Mouse (Mus musculus) hindbrain, embryonic 14.5 days (tissue): ENCODE data around the gene Otud1. TPM values are rescaled to one million over a fixed set of nuclear protein-coding genes. Genes with fewer than 3 reads are reported as not detected.

ENCODE experiments used
- ATAC-seq: fragments of 200-750 bp; cut with Nextera tagmentation; 2 replicates; pipeline ENCODE4 v1.8.0; 2017; ENCODE audit warnings: moderate number of reproducible peaks, mild to moderate bottlenecking, moderate TSS enrichment, moderate library complexity; ENCODE audit not compliant: low FRiP score
- DNase-seq: peaks from one replicate; pipeline ENCODE4 v3.0.0-alpha.2; 2015; ENCODE audit warnings: low spot score
- H3K27ac ChIP-seq: fragments of 300-500 bp; sonication (generic); 2 replicates; pipeline ENCODE4 v1.5.1; 2014; ENCODE audit warnings: mild to moderate bottlenecking, moderate library complexity
- H3K27me3 ChIP-seq: fragments of 300-500 bp; sonication (generic); 2 replicates; pipeline ENCODE4 v1.6.1; 2014; ENCODE audit warnings: mild to moderate bottlenecking, low read length, mixed read lengths; ENCODE audit not compliant: control insufficient read depth, insufficient read depth
- H3K36me3 ChIP-seq: fragments of 300-500 bp; sonication (generic); replicated peaks from 2 replicates; pipeline ENCODE4 v1.6.1; 2014; ENCODE audit not compliant: control insufficient read depth, insufficient read depth
- H3K4me1 ChIP-seq: fragments of 300-500 bp; sonication (generic); replicated peaks from 2 replicates; pipeline ENCODE4 v1.6.1; 2014; ENCODE audit warnings: antibody characterized with exemption, low read length, mixed read lengths; ENCODE audit not compliant: control insufficient read depth, insufficient read depth
- H3K4me2 ChIP-seq: fragments of 300-500 bp; sonication (generic); replicated peaks from 2 replicates; pipeline ENCODE4 v1.6.1; 2014; ENCODE audit warnings: mild to moderate bottlenecking, moderate library complexity
- H3K4me3 ChIP-seq: fragments of 300-500 bp; sonication (generic); replicated peaks from 2 replicates; pipeline ENCODE4 v1.5.1; 2014; ENCODE audit warnings: mild to moderate bottlenecking, low read length
- H3K9ac ChIP-seq: fragments of 300-500 bp; sonication (generic); 2 replicates; pipeline ENCODE4 v1.6.1; 2014
- H3K9me3 ChIP-seq: fragments of 300-500 bp; sonication (generic); 2 replicates; pipeline ENCODE4 v1.6.1; 2016; ENCODE audit warnings: low read length; ENCODE audit not compliant: control insufficient read depth
- WGBS: fragments of 180-500 bp; shearing (Covaris S2); extraction: QIAGEN DNeasy Blood & Tissue Kit; methylation state at CpG from one replicate; pipeline ENCODE4 v1.1.7; 2014; 5-methylcytosine and 5-hydroxymethylcytosine counted together
- polyA plus RNA-seq: library from polyadenylated mRNA; unstranded; fragments of >200 nt; fragmentation: Nextera tagmentation; extraction: Ambion mirVana; gene quantifications from 2 replicates; pipeline ENCODE4 v1.2.1, GENCODE M21; 2014

Gene Otud1
- polyA plus RNA-seq, 1 experiment from 2014 or later = 2.6 TPM

DNA sequence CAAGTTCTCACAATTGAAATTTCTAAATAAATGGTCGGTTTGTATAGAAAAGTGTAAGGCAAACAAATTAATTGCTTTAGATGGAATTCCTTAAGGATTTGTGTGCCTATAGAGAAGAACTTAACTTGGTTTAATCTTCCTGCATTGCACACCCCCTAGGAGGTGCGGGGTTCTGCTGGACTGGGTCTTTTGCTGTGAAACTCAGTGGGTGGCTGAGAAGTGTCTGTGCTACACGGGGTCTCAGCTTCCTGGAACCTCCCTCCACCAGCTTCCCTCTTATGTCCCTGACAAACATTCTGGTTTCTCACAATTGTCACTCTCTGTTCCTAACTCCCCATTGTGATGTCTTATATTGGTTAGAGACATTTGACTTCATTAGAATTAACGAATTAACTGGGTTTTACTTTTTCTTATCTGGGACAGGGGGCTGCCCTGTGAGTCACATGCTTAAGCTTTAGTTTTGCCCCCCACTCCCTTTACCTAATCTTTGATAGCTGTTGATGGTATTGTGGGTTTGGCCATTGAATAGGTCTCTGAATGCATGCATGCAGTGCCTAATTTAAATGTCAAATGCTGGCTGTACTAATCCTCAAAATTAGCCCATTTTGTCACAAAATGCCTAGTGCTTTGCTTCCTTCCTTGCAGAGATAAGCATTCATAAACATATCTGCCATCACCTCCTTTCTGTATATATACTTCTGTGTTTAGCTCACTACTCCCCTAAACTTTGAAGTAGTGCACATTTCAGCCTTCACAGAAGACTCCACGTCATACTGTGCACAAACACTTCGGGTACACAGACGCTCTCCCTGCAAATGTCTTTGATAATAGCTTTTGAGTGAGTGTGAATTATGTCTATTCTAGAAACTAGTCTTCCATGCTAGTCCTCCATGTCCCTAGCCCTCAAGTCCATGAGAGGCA lies 7.3 kb downstream of the Otud1 start:
- no peaks in the 10 kb centered on the region for H3K9me3 ChIP-seq
- H3K4me3 ChIP-seq = no peak overlapping the region
- no peak overlapping the region for H3K9ac ChIP-seq
- no peaks in the 10 kb centered on the region for H3K36me3 ChIP-seq
- 40% methylated on average over 7 of the region's 7 CpGs for WGBS
- H3K4me2 ChIP-seq = no peak overlapping the region
- H3K27ac ChIP-seq = no peak overlapping the region
- H3K27me3 ChIP-seq = no peaks in the 10 kb centered on the region
- no peak for DNase-seq
- H3K4me1 ChIP-seq = no peaks in the 10 kb centered on the region; the same call in none of the 2 replicates
- ATAC-seq = no peak

- Histone ChIP-seq H3K36me3 (no peaks in the 10 kb centered on the region), H3K4me3 (no peak overlapping the region), H3K27ac (no peak overlapping the region), H3K27me3 (no peaks in the 10 kb centered on the region), H3K4me1 (no peaks in the 10 kb centered on the region; the same call in 1 of the 2 replicates), H3K9me3 (no peaks in the 10 kb centered on the region), H3K9ac (no peak overlapping the region), H3K4me2 (no peak overlapping the region)
- WGBS = 65% methylated on average over 3 of the region's 3 CpGs
- no peak for DNase-seq
- ATAC-seq = no peak
Measured at GRCm38 (mm10) chr2:19665841-19666240, 8.3 kb downstream of the Otud1 start.

GRCm38 (mm10) chr2:19670851-19671688 lies 13.5 kb downstream of the Otud1 start:
- Histone ChIP-seq H3K27ac (no peak overlapping the region), H3K9me3 (no peaks in the 10 kb centered on the region), H3K4me3 (no peak overlapping the region), H3K27me3 (no peaks in the 10 kb centered on the region), H3K4me1 (no peaks in the 10 kb centered on the region), H3K4me2 (no peak overlapping the region), H3K36me3 (no peaks in the 10 kb centered on the region), H3K9ac (no peak overlapping the region)
- 88% methylated on average over 13 of the region's 13 CpGs for WGBS
- ATAC-seq (no peak), DNase-seq (no peak)

DNA sequence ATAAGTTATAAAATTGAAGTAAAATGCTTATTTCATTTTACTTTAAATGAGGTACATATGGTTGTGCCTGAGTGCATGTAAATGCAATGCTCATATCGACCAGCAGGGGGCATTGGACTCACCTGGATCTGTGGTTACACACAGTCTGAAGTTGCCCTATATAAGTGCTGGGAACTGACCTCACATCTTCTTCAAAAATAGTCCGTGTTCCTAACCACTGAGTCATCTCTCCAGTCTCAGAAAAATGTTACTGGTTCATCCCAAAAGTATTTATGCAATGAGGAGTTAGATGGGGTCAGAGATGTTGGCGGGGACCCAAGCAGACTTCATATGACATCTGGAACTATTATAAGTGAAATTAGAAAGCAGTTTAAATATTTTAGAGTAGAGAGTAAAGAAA lies 25.4 kb downstream of the Otud1 start:
- 50% methylated on average over 3 of the region's 3 CpGs for WGBS
- H3K36me3 ChIP-seq = no peaks in the 10 kb centered on the region
- H3K9me3 ChIP-seq = no peaks in the 10 kb centered on the region
- H3K27ac ChIP-seq = no peak overlapping the region
- no peaks in the 10 kb centered on the region for H3K27me3 ChIP-seq
- H3K4me2 ChIP-seq = no peak overlapping the region
- H3K9ac ChIP-seq = no peak overlapping the region
- DNase-seq (no peak), ATAC-seq (no peak)
- no peak overlapping the region for H3K4me3 ChIP-seq
- no peaks in the 10 kb centered on the region for H3K4me1 ChIP-seq

GRCm38 (mm10) chr2:19685489-19686147 lies 28.1 kb downstream of the Otud1 start:
- H3K9ac ChIP-seq = no peak overlapping the region
- no peaks in the 10 kb centered on the region for H3K27me3 ChIP-seq
- no peaks in the 10 kb centered on the region for H3K4me1 ChIP-seq
- DNase-seq (no peak), ATAC-seq (no peak)
- no peak overlapping the region for H3K4me3 ChIP-seq
- H3K9me3 ChIP-seq = no peaks in the 10 kb centered on the region
- no peak overlapping the region for H3K27ac ChIP-seq
- H3K36me3 ChIP-seq = no peaks in the 10 kb centered on the region
- no peak overlapping the region for H3K4me2 ChIP-seq
- 70% methylated on average over 14 of the region's 14 CpGs for WGBS

DNA sequence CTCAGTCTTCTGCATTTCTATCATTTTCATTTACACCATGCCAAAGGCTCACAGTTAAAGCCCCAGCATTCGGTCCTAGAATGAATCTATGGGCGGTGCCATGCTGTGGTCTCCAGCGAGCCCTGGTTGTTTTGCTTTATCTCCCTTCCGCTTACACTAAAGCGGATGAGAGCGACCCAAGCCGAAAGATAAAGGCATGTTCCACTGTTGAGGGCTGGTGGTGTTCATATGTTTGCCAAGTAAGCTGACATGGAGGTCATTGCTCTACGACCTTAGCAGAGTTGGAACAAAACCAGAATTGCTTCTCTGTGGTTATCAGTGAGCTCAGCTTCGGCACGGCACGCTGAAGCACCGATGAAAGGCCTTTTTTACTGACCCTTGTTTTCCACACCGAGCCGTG lies 32.5 kb downstream of the Otud1 start:
- no peak overlapping the region for H3K4me3 ChIP-seq
- H3K36me3 ChIP-seq = no peaks in the 10 kb centered on the region
- no peaks in the 10 kb centered on the region for H3K27me3 ChIP-seq
- no peaks in the 10 kb centered on the region for H3K9me3 ChIP-seq
- H3K9ac ChIP-seq = no peak overlapping the region
- DNase-seq (no peak), ATAC-seq (no peak)
- H3K4me2 ChIP-seq = no peak overlapping the region
- H3K4me1 ChIP-seq = no peaks in the 10 kb centered on the region
- no peak overlapping the region for H3K27ac ChIP-seq
- WGBS = 86% methylated on average over 14 of the region's 14 CpGs

DNA sequence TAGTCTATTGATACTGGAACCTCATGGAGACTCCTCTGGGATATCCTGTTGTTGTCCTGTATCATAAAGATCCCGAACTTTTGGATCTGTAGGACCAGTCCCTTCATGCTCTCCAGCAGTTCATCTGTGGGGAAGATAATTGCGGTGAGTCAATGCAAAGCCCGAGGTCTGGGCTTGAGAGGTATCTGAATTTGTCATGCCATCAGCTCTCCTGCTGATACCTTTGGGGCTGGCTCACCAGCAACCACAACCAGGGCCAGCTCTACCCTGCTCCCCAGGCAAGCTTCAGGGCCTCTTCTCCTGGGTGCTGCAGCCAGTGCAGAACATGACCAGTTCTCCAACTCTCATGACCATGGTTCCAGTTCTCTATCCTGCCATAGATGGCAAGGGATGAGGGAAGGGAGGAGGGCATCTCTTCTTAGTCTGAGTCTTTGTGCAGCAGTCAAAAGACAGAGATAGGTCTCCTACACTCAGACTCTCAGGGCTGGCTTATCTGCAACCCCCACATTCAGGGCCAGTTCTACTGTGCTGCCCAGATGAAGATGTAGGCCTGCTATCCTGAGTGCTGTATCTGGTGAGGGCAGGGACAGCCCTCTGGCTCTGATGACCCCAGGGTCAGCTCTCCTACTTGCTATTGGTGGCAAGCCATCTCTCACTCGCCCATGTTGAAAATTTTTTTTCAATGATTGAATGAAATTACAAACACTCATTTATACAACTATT lies 42.2 kb downstream of the Otud1 start:
- Histone ChIP-seq H3K27me3 (no peaks in the 10 kb centered on the region), H3K4me1 (no peaks in the 10 kb centered on the region), H3K4me2 (no peak overlapping the region), H3K27ac (no peak overlapping the region), H3K36me3 (no peaks in the 10 kb centered on the region), H3K9me3 (no peaks in the 10 kb centered on the region), H3K9ac (no peak overlapping the region), H3K4me3 (no peak overlapping the region)
- 90% methylated on average over 4 of the region's 4 CpGs for WGBS
- DNase-seq (no peak), ATAC-seq (no peak)

GRCm38 (mm10) chr2:19701386-19701785 lies 43.8 kb downstream of the Otud1 start:
- Histone ChIP-seq H3K4me2 (no peak overlapping the region), H3K27ac (no peak overlapping the region), H3K4me1 (no peaks in the 10 kb centered on the region), H3K27me3 (no peaks in the 10 kb centered on the region), H3K36me3 (no peaks in the 10 kb centered on the region), H3K9ac (no peak overlapping the region), H3K9me3 (no peaks in the 10 kb centered on the region), H3K4me3 (no peak overlapping the region)
- 95% methylated on average over 3 of the region's 3 CpGs for WGBS
- no peak for DNase-seq
- no peak for ATAC-seq
